Mouse (Mus musculus): ENCODE measurements at regions not wholly inside any gene's neighbourhood (a gene's known extent, or its start where the extent isn't known, plus 50 kb on each side); places are given as distances from the start of the nearest gene placed in this dataset.
A peak's percentile ranks its signal among the peaks of the same experiment; 100 is the strongest.

- H3K4me2 ChIP-seq (ENCODE audit: low read length) = no peak overlapping the region
- no peak overlapping the region for H3K9ac ChIP-seq (ENCODE audit: low read length)
- no peaks in the 10 kb centered on the region for H3K9me3 ChIP-seq (replicated peaks; ENCODE audit: control insufficient read depth, low read length)
- ATAC-seq = no peak
- no peaks in the 10 kb centered on the region for H3K4me1 ChIP-seq (ENCODE audit: control insufficient read depth, insufficient read depth, low read length)
- DNase-seq (ENCODE audit: low spot score) = no peak
- no peak overlapping the region for H3K27ac ChIP-seq (ENCODE audit: low read depth, low read length)
- no peaks in the 10 kb centered on the region for H3K36me3 ChIP-seq (ENCODE audit: control insufficient read depth, insufficient read depth, low read length)
- 65% methylated on average over 2 of the region's 2 CpGs for WGBS
- H3K4me3 ChIP-seq (ENCODE audit: low read depth, low read length) = no peak overlapping the region
- no peaks in the 10 kb centered on the region for H3K27me3 ChIP-seq (replicated peaks; ENCODE audit: control insufficient read depth, insufficient read depth, low read length)
Measured at GRCm38 (mm10) chr3:81279266-81279665, 243.1 kb downstream of the Pdgfc start.

- Histone ChIP-seq H3K27me3 (replicated peaks; ENCODE audit: control insufficient read depth, insufficient read depth, low read length) (no peaks in the 10 kb centered on the region), H3K4me1 (ENCODE audit: control insufficient read depth, insufficient read depth, low read length) (no peaks in the 10 kb centered on the region), H3K9me3 (replicated peaks; ENCODE audit: control insufficient read depth, low read length) (no peaks in the 10 kb centered on the region), H3K36me3 (ENCODE audit: control insufficient read depth, insufficient read depth, low read length) (no peaks in the 10 kb centered on the region), H3K4me3 (ENCODE audit: low read depth, low read length) (no peak overlapping the region), H3K27ac (ENCODE audit: low read depth, low read length) (no peak overlapping the region), H3K4me2 (ENCODE audit: low read length) (no peak overlapping the region), H3K9ac (ENCODE audit: low read length) (no peak overlapping the region)
- ATAC-seq (no peak), DNase-seq (ENCODE audit: low spot score) (no peak)
- WGBS = 92% methylated on average over 2 of the region's 2 CpGs
Measured at GRCm38 (mm10) chr3:81289762-81290161, 253.5 kb downstream of the Pdgfc start.

- Histone ChIP-seq H3K27me3 (replicated peaks; ENCODE audit: control insufficient read depth, insufficient read depth, low read length) (no peaks in the 10 kb centered on the region), H3K4me1 (ENCODE audit: control insufficient read depth, insufficient read depth, low read length) (no peaks in the 10 kb centered on the region), H3K9me3 (replicated peaks; ENCODE audit: control insufficient read depth, low read length) (no peaks in the 10 kb centered on the region), H3K27ac (ENCODE audit: low read depth, low read length) (no peak overlapping the region), H3K4me3 (ENCODE audit: low read depth, low read length) (no peak overlapping the region), H3K4me2 (ENCODE audit: low read length) (no peak overlapping the region), H3K36me3 (ENCODE audit: control insufficient read depth, insufficient read depth, low read length) (no peaks in the 10 kb centered on the region), H3K9ac (ENCODE audit: low read length) (no peak overlapping the region)
- 73% methylated on average over 2 of the region's 2 CpGs for WGBS
- DNase-seq (ENCODE audit: low spot score) = no peak
- ATAC-seq = no peak
Measured at GRCm38 (mm10) chr3:81292404-81292803, 256.2 kb downstream of the Pdgfc start.

GRCm38 (mm10) chr3:81293186-81293819 is 257.1 kb downstream of the Pdgfc start:
- H3K4me2 ChIP-seq (ENCODE audit: low read length) = no peak overlapping the region
- no peak overlapping the region for H3K4me3 ChIP-seq (ENCODE audit: low read depth, low read length)
- DNase-seq (ENCODE audit: low spot score) = no peak
- H3K36me3 ChIP-seq (ENCODE audit: control insufficient read depth, insufficient read depth, low read length) = no peaks in the 10 kb centered on the region
- H3K9ac ChIP-seq (ENCODE audit: low read length) = no peak overlapping the region
- WGBS = 90% methylated on average over 3 of the region's 3 CpGs
- no peaks in the 10 kb centered on the region for H3K4me1 ChIP-seq (ENCODE audit: control insufficient read depth, insufficient read depth, low read length)
- no peaks in the 10 kb centered on the region for H3K27me3 ChIP-seq (replicated peaks; ENCODE audit: control insufficient read depth, insufficient read depth, low read length)
- H3K27ac ChIP-seq (ENCODE audit: low read depth, low read length) = no peak overlapping the region
- no peaks in the 10 kb centered on the region for H3K9me3 ChIP-seq (replicated peaks; ENCODE audit: control insufficient read depth, low read length)
- ATAC-seq = no peak

GRCm38 (mm10) chr3:81304017-81304791 is 268.0 kb downstream of the Pdgfc start:
- Histone ChIP-seq H3K4me2 (ENCODE audit: low read length) (no peak overlapping the region), H3K27ac (ENCODE audit: low read depth, low read length) (no peak overlapping the region), H3K4me1 (ENCODE audit: control insufficient read depth, insufficient read depth, low read length) (no peaks in the 10 kb centered on the region), H3K27me3 (replicated peaks; ENCODE audit: control insufficient read depth, insufficient read depth, low read length) (no peaks in the 10 kb centered on the region), H3K36me3 (ENCODE audit: control insufficient read depth, insufficient read depth, low read length) (no peaks in the 10 kb centered on the region), H3K9me3 (replicated peaks; ENCODE audit: control insufficient read depth, low read length) (no peaks in the 10 kb centered on the region), H3K9ac (ENCODE audit: low read length) (no peak overlapping the region), H3K4me3 (ENCODE audit: low read depth, low read length) (no peak overlapping the region)
- DNase-seq (ENCODE audit: low spot score) = no peak
- WGBS = 85% methylated on average over 5 of the region's 5 CpGs
- no peak for ATAC-seq

- Histone ChIP-seq H3K9ac (ENCODE audit: low read length) (no peak overlapping the region), H3K4me2 (ENCODE audit: low read length) (no peak overlapping the region), H3K27me3 (replicated peaks; ENCODE audit: control insufficient read depth, insufficient read depth, low read length) (no peaks in the 10 kb centered on the region), H3K4me1 (ENCODE audit: control insufficient read depth, insufficient read depth, low read length) (no peaks in the 10 kb centered on the region), H3K4me3 (ENCODE audit: low read depth, low read length) (no peak overlapping the region), H3K27ac (ENCODE audit: low read depth, low read length) (no peak overlapping the region), H3K36me3 (ENCODE audit: control insufficient read depth, insufficient read depth, low read length) (no peaks in the 10 kb centered on the region), H3K9me3 (replicated peaks; ENCODE audit: control insufficient read depth, low read length) (no peaks in the 10 kb centered on the region)
- ATAC-seq (peak; percentile 57; the same call in 1 of the 2 replicates), DNase-seq (ENCODE audit: low spot score) (peak; percentile 4)
- 48% methylated on average over 10 of the region's 10 CpGs for WGBS
Measured at GRCm38 (mm10) chr3:81305412-81306165, 269.4 kb downstream of the Pdgfc start.

- no peak for ATAC-seq
- Histone ChIP-seq H3K27ac (ENCODE audit: low read depth, low read length) (no peak overlapping the region), H3K4me3 (ENCODE audit: low read depth, low read length) (no peak overlapping the region), H3K27me3 (replicated peaks; ENCODE audit: control insufficient read depth, insufficient read depth, low read length) (no peaks in the 10 kb centered on the region), H3K36me3 (ENCODE audit: control insufficient read depth, insufficient read depth, low read length) (no peaks in the 10 kb centered on the region), H3K9ac (ENCODE audit: low read length) (no peak overlapping the region), H3K9me3 (replicated peaks; ENCODE audit: control insufficient read depth, low read length) (no peaks in the 10 kb centered on the region), H3K4me1 (ENCODE audit: control insufficient read depth, insufficient read depth, low read length) (no peaks in the 10 kb centered on the region), H3K4me2 (ENCODE audit: low read length) (no peak overlapping the region)
- WGBS = 75% methylated on average over 3 of the region's 3 CpGs
- DNase-seq (ENCODE audit: low spot score) = no peak
Measured at GRCm38 (mm10) chr3:81326866-81327265, 290.6 kb downstream of the Pdgfc start.

- no peak overlapping the region for H3K9ac ChIP-seq (ENCODE audit: low read length)
- no peak overlapping the region for H3K4me2 ChIP-seq (ENCODE audit: low read length)
- 92% methylated on average over 15 of the region's 15 CpGs for WGBS
- no peak overlapping the region for H3K4me3 ChIP-seq (ENCODE audit: low read depth, low read length)
- ATAC-seq = no peak
- DNase-seq (ENCODE audit: low spot score) = no peak
- H3K27me3 ChIP-seq (replicated peaks; ENCODE audit: control insufficient read depth, insufficient read depth, low read length) = no peaks in the 10 kb centered on the region
- no peaks in the 10 kb centered on the region for H3K36me3 ChIP-seq (ENCODE audit: control insufficient read depth, insufficient read depth, low read length)
- no peaks in the 10 kb centered on the region for H3K9me3 ChIP-seq (replicated peaks; ENCODE audit: control insufficient read depth, low read length)
- H3K27ac ChIP-seq (ENCODE audit: low read depth, low read length) = no peak overlapping the region
- H3K4me1 ChIP-seq (ENCODE audit: control insufficient read depth, insufficient read depth, low read length) = no peaks in the 10 kb centered on the region
Measured at GRCm38 (mm10) chr3:81351739-81352138, 315.5 kb downstream of the Pdgfc start.

- Histone ChIP-seq H3K4me3 (ENCODE audit: low read depth, low read length) (no peak overlapping the region), H3K27me3 (replicated peaks; ENCODE audit: control insufficient read depth, insufficient read depth, low read length) (no peaks in the 10 kb centered on the region), H3K4me1 (ENCODE audit: control insufficient read depth, insufficient read depth, low read length) (no peaks in the 10 kb centered on the region), H3K9ac (ENCODE audit: low read length) (no peak overlapping the region), H3K4me2 (ENCODE audit: low read length) (no peak overlapping the region), H3K9me3 (replicated peaks; ENCODE audit: control insufficient read depth, low read length) (no peaks in the 10 kb centered on the region), H3K27ac (ENCODE audit: low read depth, low read length) (no peak overlapping the region), H3K36me3 (ENCODE audit: control insufficient read depth, insufficient read depth, low read length) (no peaks in the 10 kb centered on the region)
- no peak for DNase-seq (ENCODE audit: low spot score)
- no peak for ATAC-seq
- WGBS = 85% methylated on average over 2 of the region's 2 CpGs
Measured at GRCm38 (mm10) chr3:81367918-81368317, 331.7 kb downstream of the Pdgfc start.
